Mouse (Mus musculus) embryo, embryonic 10 days (tissue): ENCODE measurements around the gene St3gal4.

Source experiments
- DNase-seq: peaks from one replicate; pipeline ENCODE4 v3.0.0-alpha.2; 2015; ENCODE audit warnings: low spot score

The St3gal4 gene

DNA sequence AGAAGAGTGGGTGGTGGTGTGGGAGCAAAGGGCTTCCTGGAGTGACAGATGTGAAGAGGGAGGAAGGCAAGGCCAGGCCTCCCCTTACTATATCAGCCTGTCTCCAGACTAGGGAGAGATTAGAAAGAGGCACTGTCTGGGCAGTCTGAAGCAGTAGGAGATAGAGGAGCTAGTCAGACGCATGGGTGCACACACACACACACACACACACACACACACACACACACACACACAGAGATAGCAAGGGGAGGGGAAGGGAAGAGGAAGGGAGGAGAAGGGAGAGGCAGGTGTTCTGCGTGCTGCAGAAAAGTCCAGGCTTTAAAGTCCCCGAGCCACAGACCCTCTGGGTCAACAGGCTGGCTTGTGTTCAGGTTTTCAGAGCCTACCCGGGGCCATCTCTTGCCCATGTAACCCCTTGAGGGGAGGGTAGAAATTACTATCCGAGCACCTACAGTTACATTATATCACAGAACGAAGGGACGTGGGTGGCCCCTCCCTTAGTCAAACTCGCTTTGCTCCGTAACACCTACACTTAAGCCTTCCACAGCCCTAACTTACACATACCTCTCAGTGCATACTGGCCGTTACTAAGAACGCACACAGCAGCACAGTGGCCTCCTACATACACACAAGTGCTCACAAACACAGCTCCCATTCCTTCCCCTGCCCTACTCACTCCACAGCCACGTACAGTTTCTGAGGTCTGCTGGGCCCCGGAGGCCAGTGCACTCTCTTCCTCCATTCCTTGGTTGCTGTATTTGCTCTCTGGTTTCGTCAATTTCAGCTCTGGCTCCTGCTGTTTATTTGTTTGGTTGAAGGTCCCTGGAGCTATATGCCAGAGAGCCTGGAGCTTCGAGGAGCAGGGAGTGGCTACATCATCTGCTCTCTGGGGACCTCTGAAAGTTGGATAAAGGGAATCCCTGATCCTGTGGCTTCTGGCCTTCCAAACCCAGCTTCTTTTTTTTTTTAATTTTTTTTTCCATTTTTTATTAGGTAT is 12.9 kb downstream of the St3gal4 start:
- DNase-seq = no peak

DNA sequence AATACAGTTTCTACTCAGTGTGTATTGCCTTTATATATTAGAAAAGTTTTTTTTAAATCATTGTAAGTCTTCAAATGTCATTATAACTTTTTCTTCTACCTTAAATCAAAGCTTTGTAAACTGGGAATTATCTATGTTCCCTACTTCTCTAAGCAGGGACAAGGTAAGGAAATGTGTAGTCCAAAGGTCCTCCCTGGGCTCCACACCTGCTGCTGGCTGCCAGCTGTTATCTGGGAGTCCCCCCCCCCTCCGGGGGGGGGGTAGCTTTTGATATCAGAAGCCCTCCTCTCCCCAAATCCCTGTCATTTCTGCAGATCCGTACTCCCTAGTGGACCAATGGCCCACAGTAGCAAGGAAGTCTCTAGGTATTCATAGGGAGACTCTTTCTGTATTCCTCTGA is 13.6 kb downstream of the St3gal4 start:
- DNase-seq = no peak

DNA sequence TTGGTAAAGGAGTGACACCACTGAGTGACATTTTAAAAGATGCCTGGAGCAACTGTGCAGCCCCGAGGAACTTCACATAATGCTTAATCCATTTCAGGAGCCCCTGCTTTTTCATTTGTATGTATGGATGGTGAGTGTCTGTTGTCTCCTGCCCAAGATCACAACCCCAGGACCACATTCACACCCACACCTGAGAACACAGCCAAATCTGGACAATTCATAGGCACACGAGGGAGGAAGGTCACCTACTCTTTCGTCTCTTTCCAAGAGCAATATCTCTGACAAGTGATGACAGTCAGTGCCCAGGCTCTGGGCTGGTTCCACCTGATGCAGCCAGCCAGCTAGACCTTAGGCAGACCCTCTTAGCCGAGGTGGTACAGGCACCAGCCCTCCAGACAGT is 14.4 kb downstream of the St3gal4 start:
- no peak for DNase-seq

DNA sequence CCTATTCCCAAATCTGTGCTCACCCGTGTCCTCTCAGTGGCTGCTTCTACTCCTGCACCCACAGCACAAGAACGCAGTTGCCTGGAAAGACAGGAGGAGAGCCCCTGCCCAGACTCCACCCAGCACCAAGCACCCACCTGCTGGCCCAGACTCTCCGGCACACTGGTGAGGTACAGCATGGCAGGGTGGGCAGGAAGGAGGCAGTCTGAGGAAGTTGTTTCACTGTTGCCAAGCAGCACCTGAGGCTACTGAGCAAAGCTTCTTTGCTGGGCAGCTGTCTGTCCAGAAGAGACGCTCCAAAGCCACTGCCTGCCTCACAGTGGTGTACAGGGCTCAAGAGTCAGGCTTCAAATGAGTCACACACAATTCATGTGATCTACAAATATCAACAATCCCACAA is 20.3 kb downstream of the St3gal4 start:
- DNase-seq = no peak

DNA sequence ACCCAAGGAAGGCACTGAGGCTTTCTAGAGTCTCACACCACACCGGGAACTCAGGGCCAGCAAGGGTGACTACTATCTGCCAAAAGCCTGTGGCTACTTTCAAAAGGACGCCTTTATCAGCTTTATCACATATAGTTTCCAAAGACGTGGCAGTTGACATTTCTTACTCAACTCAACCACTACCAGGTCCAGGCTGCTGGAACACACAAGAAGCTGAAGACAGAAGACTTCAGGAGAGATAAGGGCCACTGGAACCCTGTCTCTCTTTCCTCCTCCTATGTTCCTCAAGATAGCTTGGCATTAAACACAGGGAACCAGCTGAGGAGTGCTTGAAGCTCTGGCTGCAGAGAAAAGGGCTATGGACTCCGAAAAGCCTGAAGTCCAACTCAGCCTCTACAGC is 21.2 kb downstream of the St3gal4 start:
- DNase-seq = no peak

DNA sequence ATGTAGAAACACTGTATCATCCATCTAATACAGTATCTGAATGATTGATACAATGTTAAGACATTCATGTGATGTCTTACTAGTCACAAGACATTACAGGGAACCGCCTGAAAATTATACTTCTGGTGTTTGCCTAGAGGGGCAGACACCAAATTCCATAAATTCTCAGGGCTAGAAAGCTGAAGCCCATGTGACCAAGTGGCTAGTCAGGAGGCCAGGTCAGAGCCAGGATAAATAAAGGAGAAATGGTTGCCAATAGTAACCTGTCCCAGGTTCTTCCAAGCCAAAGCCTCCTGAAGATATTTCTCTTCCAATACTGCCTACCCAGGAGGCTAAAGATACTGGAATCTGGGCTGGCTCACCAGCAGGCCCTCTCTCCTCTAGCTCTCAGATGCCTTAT is 23.3 kb downstream of the St3gal4 start:
- DNase-seq = no peak

DNA sequence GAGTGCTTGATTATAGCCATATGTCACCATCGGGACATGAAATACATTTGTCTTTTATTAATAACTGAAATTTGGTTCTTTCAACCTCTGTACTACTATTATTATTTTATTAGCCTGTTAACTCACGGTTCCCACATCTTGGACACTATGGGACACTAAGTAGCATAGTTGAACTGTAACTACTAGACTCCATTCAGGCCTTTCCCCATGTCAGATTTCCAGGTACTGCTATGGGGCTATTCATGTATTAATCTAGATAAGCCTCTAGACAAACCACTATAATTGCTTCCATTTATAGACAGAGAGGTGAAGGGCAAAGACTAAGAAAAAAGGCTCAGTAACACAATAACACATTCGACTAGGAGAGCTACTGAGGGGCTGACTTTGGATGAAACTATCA is 25.7 kb downstream of the St3gal4 start:
- DNase-seq = no peak

DNA sequence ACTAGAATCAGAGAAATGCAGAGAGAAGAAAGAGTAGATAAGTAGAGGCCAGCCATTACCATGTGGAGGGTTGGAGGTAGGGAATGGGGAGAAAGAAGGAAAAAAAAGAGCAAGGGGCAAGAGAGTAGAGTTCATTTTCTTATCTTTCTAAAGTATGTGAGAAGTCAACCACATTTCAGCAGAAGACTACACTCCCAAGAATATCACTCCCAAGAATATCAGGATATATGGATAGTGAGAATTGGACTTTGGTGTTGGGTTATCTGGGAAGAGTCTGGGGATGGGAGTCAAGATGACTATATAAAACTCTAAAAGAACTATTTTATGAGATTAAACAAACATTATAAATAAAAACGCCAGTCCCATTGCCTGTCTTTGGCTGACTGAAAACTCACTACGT is 26.2 kb downstream of the St3gal4 start:
- DNase-seq = no peak

DNA sequence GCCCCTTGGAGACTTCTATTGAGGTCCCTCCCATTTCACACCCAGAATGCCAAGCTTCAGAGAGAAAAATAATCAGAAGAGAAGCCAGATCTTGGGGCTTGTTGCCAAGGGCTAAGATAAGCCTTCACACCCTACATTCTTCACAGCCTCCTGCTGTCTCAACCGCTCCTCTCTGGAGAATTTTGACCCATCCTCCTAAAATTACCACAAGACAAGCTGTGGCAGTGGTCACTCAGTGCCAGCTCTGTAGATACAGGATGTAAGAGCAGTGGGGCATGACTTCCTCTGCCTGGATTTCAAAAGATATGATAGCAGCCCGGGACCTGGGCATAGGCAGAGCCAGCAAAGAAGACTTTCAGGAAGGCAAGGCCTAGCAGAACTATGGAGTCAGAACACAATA is 57.6 kb downstream of the St3gal4 start:
- DNase-seq = no peak

DNA sequence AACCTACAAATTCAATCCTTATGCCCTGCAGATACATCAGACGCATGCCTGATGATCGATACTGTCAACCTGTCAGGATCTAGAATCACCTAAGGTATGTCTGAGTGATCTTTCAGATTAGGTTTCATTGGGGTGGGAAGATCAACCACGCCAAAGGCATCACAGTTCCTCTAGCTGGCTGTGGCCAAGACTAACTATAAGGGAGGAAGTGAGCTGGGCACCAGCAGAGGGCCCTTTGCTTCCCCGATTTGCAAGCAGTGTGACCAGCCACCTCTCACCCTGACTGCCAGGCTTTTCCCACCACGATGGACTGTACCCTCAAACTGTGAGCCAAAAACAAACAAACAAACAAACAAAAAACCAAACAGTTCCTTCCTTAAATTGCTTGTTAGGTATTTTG is 59.2 kb downstream of the St3gal4 start:
- DNase-seq = no peak

DNA sequence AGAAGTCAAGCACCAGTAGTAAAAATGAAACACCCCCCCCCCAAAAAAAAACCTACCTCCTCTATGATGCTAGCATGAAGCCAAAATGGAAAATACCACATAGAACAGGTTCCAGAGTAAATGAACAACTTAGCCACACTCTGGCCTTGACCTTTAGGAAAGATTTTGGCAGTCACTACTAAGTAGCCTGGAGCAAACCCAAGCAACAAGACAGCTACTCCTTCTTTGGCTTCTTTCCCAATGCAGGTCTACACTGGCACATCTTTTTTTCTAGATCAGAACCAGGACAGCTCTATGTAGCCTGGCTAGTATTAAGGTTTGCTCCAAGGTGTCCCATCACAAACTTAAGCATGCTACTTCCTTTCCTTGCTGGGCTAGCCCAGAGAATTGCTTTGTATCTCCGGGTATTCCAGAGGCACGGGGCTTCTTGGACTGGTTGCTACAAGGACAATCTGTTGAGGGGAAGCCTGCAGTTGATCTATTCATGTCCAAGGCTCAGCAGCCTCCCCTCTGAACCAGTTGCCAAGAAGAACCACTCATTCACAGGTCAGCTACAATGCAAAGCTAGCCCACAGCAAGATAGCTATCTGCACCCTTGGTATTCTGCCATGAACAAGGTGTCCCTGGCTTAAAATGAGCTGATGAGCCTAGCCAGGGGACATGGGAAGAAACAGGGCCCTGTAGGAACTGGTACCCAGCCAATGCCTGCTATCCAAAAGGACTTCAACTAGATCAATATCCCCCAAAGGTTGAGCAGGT is 60.3 kb downstream of the St3gal4 start:
- DNase-seq = no peak

DNA sequence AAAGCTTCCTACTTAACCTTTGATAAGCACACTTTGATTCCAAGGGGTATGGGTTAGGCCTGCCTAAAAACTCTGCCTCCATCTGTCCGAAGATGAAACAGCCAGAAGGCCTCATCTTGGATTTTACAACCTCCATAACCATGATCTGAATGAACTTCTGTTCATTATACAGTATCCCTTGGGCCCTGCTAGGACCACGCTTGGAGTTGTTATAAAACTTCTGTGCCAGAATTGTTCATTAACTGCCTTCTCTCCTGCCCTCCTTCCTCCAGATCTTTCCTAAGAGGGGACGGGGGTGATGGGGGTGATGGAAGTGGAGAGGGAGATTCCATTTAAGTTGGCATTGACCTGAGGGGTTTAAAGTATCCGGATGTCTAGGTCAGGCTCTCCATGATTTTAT is 60.9 kb downstream of the St3gal4 start:
- DNase-seq = no peak

DNA sequence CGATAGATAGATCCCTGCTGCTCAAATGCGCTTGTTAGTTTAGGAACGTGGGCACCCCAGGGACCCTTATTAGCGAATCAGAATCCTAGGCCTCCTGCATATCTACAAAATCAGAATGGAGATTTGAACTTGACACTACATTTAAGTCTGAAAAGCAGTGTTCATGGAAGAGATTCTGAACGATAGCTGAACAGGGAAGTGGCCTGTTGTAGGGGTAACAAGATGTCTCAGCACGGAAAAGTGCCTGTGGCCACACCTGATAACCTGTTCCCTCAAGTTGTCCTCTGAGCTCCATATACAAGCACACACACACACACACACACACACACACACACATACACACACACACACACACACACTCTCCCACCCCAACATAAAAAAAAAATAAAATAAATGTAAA is 61.4 kb downstream of the St3gal4 start:
- DNase-seq = no peak

DNA sequence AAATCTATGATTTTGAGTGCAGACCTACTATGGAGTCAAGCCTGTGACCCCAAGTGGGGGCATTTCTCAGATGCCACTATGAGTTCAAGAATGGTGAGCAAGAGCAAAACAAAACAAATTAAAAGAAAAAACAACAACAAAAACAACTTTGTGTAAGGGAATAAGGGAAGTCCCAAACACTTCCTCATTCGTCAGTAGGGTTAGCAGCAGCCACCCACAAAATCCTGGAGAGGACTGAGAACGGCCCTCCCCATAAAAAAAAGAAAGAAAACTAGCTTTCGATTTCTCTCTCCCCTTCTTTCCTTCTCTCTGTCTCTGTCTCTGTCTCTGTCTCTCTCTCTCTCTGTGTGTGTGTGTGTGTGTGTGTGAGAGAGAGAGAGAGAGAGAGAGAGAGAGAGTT is 62.5 kb downstream of the St3gal4 start:
- no peak for DNase-seq

DNA sequence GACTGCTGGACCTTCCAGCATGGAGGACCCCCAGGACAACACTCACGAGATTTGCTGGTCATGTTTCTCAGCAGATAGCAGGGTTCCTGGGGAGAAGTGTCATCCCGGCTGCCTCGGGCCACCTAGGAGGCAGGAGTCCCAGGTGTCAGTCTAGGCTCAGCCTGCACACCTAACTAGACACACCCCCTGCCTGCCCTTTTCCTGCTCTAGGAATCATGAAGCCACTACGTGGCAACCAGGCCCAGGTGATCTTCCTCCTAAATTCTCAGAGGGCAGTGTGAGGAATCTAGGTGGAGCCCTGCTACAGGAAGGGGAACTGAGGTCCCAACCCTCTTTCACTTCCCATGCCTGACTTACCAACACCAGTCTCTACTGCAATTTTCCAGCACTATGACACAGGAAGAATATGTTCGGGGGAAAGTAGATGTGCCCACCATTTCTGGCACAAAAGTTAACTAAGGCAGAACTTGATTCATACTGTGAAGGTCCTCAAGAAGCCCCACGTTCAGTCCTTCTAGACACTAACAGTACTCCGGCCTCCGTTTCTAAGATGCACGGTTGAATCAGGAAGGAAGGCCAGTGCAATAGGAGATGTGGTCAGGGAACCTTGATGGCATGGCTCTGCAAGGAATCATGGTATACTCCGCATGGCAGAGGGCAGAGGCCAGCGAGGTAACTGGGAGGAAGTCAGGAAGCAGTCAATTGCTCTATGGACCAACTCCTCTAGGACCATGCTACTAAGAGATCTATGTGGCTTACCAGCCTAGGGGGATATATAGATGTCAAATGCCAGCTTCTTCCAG is 63.3 kb downstream of the St3gal4 start:
- DNase-seq = no peak

DNA sequence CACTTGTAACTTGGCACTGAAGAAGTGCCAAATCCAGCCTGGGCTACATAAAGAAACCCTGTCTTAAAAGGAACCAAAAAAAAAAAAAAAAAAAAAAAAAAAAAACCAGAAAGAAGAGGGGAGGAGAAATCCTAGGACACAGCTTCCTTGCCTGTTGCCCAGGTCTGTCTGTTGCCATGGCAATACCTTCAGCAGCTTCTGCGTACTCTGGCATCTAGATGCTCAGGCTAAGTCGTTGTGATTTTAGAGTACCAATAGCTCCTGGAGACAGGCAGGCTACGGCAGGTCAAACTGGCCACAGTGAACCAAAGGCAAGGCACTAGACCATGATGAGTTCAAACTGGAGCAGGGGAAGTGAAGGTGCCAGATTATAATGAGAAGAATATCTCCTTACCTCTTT is 65.4 kb downstream of the St3gal4 start:
- no peak for DNase-seq

DNA sequence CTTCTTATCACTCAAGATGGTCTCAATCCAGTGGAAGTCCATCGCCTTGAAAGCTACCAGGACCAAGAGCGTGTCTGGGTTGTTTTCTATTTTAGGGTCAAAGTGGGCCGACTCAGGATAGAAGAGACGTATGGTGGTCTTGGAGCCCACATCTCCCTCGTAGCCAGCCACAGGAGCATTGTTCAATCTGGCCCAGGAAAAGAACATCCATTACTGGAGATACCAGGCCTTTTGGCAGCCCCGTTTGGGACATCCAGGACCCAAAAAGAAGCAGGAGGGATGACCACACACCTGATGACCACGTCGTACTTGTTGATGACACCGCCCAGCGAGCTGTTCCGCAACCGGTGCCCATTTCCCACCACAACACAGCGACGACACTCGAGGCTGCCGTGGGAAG is 66.0 kb downstream of the St3gal4 start:
- DNase-seq = no peak

DNA sequence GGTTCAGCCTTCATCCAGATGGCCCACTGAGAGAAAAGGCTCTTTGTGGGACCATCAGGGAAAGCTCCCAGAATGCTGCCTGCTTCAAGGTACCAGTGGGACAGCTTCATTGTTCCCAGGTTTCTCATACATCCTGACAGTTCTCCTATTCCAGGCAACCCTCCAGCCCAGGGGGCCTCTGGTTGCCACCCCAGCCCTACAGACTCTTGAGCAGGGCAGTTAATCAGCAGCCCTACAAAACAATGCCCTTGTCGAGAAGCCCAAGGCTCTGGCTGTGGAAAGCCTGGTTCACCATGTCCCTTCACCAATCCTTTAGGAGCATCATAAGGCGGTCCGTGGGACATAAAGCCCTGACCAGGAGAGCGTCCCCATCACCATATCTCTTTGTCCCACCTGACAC is 66.4 kb downstream of the St3gal4 start:
- no peak for DNase-seq

DNA sequence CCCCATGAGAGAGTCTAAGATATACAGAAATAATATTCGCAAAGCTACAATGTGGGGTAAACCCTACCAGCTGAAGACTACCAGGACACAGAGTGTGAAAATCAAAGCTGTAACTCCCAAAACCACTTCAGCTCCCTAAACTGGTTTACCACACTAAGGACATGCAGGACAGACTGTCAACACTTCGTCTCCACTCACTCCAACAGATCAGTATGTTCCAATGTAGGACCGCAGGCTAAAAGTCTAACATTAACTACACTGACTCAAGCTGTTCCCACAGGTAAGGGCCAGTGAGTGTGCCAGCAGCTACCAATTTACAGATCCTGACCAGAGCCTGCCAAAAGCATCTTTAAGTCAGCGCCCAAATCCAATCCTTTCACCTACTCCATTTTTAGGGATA is 67.4 kb downstream of the St3gal4 start:
- no peak for DNase-seq

DNA sequence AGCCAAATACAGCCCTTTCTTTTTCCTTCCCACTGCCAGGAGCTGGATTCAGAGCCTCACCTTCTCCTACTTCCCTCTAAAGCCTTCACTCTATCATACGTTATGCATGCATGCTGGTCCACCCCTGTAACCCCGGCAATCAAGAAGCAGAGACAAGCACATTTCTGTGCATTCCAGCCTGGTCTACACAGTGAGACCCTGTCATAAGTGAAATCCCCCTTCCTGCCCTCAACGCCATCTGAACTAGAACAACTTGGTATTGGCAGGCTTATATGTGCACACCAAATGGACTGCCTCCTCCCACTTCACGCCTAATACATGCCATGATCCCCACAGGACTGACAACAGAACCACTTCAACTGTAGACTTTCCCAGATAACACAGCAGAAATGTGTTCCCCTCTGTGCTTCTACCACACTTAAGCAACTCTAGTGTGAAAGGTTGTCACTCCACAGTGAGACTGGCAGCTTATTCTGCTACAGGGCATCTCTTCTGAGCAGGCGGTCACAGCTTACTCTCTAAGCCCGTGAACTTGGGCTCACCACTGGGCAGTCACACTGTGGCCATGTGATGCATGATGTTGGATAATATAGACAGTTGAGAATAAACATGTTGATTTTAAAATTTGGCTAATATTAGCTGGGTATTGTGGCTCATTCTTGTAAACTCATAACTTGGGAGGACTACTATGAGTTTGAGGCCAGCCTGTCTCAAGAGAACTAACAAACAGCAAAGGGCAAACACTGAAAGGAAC is 68.2 kb downstream of the St3gal4 start:
- DNase-seq = no peak

DNA sequence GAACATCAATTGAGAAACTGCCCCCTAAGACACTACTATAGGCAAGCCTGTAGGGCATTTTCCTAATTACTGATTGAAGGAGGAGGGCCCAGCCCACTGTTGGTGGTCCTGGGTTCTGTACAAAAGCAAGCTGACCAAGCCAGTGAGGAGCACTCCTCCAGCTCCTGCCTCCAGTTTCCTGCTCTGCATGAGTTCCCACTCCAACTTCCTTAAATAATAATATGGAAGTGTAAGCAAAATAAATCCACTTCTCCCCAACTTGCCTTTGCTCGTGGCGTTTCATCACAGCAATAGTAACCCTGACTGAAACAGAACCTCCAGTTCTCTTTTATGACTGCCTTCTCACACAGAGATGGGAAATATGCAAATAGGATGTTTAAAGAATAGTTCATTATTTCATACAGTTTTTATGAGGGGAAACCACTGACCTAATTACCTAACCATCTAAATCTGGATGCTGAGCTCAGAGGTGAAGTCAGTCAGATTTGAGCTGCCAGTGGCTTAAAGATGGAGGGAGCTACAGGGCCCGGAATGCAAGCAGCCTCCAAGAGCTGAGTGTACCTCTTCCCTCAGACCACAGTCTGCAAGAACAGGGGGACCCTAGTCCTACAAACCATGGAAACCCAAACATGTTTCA is 69.1 kb downstream of the St3gal4 start:
- no peak for DNase-seq
